Mouse (Mus musculus) spleen, postnatal 4 days (tissue): ENCODE results near the gene Gjb2.

ENCODE experiments used
- DNase-seq, 2 experiments: peaks; one replicate each; pipeline ENCODE4 v3.0.0; 2022; ENCODE audit warnings: low spot score in 2 of 2

Gjb2 gene

GRCm38 (mm10) chr14:57066053-57066452 lies 38.4 kb downstream of the Gjb2 start:
- DNase-seq: no peak

- peak; percentile 55 to 80 for DNase-seq
Measured at GRCm38 (mm10) chr14:57060052-57060451, 44.5 kb downstream of the Gjb2 start.

- peak; percentile 26 to 66 for DNase-seq
Measured at GRCm38 (mm10) chr14:57057563-57058321, 46.8 kb downstream of the Gjb2 start, which contains the start of gene Gja3. TSS of gene Gja3 (minus strand) at chr14:57058100.

GRCm38 (mm10) chr14:57057204-57057562 lies 47.3 kb downstream of the Gjb2 start:
- no peak for DNase-seq

- no peak for DNase-seq
Measured at GRCm38 (mm10) chr14:57052713-57053112, 51.8 kb downstream of the Gjb2 start.
